Mouse (Mus musculus): Measurements from ENCODE around the gene 4930402H24Rik.

DNA sequence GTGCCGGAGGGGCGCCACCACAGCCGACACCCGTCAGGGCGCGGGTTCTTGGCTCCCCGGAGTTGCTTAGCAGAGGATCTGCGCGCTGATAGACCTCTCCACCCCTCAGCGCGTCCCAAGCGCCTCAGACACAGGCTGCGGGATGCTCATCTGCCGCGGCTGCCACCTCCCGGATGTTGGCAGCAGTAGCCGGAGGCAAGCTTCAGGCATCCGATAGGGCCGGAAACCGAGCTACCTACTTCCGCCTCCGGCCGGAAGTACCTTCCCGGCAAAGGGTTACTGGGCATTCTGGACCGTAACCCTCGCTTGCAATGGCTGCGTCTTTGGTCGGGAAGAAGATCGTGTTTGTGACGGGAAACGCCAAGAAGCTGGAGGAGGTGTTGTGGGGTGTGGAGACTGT is 238.6 kb downstream of the 4930402H24Rik start, which contains the start of gene Itpa:
- TF ChIP-seq CEBPB (IDR thresholded peaks at IDR 0.05; ENCODE audit: low read depth) (no peak), CTCF (IDR thresholded peaks at IDR 0.05; ENCODE audit: control insufficient read depth, insufficient read depth, insufficient read length) (peak; percentile 46), USF1 (IDR thresholded peaks at IDR 0.05; ENCODE audit: low read depth) (no peak), MAX (IDR thresholded peaks at IDR 0.05) (peak; percentile 39)
